Mouse (Mus musculus): Measurements from ENCODE around the gene Nqo2. TPM values are rescaled to one million over a fixed set of nuclear protein-coding genes. Genes with fewer than 3 reads are reported as not detected.
"Not testable (repeated sequence)": the region's sequence is repeated elsewhere in the genome, so short reads cannot be mapped to it uniquely, and the experiment has no call there.

Gene Nqo2
- polyA plus RNA-seq (2017; shearing (Covaris generic)) = 10 to 100 TPM; 10.3 to 21.3 (median 10.4) TPM

- peak; percentile 49 for ATAC-seq
Measured at GRCm38 (mm10) chr13:33964206-33965046, at the start of gene Nqo2. Nqo2 (plus strand) TSS chr13:33964687.

- no peak for ATAC-seq
Measured at GRCm38 (mm10) chr13:33921041-33921440, 43.4 kb upstream of the Nqo2 start.

GRCm38 (mm10) chr13:33921699-33922098 is 42.8 kb upstream of the Nqo2 start:
- ATAC-seq = no peak

- no peak for ATAC-seq
Measured at GRCm38 (mm10) chr13:33930281-33930680, 34.2 kb upstream of the Nqo2 start.

- no peak for ATAC-seq
Measured at GRCm38 (mm10) chr13:33930912-33931311, 33.6 kb upstream of the Nqo2 start.

- ATAC-seq = no peak
Measured at GRCm38 (mm10) chr13:33934743-33935142, 29.7 kb upstream of the Nqo2 start.

- ATAC-seq = peak; percentile 60
Measured at GRCm38 (mm10) chr13:33935465-33936181, 28.9 kb upstream of the Nqo2 start.

GRCm38 (mm10) chr13:33937151-33937550 is 27.3 kb upstream of the Nqo2 start:
- no peak for ATAC-seq

- ATAC-seq = not testable (repeated sequence)
Measured at GRCm38 (mm10) chr13:33937587-33937986, 26.9 kb upstream of the Nqo2 start.

GRCm38 (mm10) chr13:33941288-33941808 is 23.1 kb upstream of the Nqo2 start:
- ATAC-seq = no peak

GRCm38 (mm10) chr13:33942212-33942779 is 22.2 kb upstream of the Nqo2 start:
- ATAC-seq = no peak

GRCm38 (mm10) chr13:33951308-33952074 is 13.0 kb upstream of the Nqo2 start:
- no peak for ATAC-seq

GRCm38 (mm10) chr13:33952075-33952449 is 12.4 kb upstream of the Nqo2 start:
- no peak for ATAC-seq

- no peak for ATAC-seq
Measured at GRCm38 (mm10) chr13:33952947-33953346, 11.5 kb upstream of the Nqo2 start.

GRCm38 (mm10) chr13:33956571-33957421 is 7.7 kb upstream of the Nqo2 start:
- ATAC-seq = peak; percentile 84

- no peak for ATAC-seq
Measured at GRCm38 (mm10) chr13:33959771-33960170, 4.7 kb upstream of the Nqo2 start.

- peak; percentile 51 for ATAC-seq
Measured at GRCm38 (mm10) chr13:33965056-33966024, 853 bp downstream of the Nqo2 start.

- no peak for ATAC-seq
Measured at GRCm38 (mm10) chr13:33966025-33966412, 1.5 kb downstream of the Nqo2 start.

GRCm38 (mm10) chr13:33966574-33966973 is 2.1 kb downstream of the Nqo2 start:
- ATAC-seq = no peak

GRCm38 (mm10) chr13:33989625-33990024 is 25.1 kb downstream of the Nqo2 start:
- no peak for ATAC-seq

Data from inflammation-experienced regulatory T-cells, adult 6 months (primary cell).